Mouse (Mus musculus) spleen, adult 12 weeks (tissue): ENCODE data around the gene Il17rc.

ENCODE experiments used
- DNase-seq: peaks from one replicate; pipeline ENCODE4 v3.0.0; 2022; ENCODE audit warnings: low spot score

Il17rc gene

DNA sequence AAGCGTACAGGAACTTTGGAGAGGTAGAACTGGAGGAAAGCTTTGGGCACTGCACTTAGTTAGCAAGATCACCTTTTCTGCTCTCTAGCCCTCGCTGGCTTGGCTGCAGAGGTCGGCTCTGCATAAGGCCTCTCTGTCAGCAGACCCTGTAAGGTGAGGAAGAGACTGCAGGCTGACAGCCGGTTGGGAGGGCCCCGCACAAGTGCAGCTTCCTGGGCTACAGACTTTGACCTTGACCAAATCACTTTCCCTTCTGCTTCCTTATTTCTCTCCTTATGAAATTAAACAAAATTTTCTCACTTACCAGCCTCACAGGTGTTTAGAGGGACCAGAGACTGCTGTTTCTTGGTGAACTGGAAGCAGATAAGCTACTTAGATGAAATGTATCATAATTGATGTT, 16.2 kb upstream of the Il17rc start:
- DNase-seq, result no peak

DNA sequence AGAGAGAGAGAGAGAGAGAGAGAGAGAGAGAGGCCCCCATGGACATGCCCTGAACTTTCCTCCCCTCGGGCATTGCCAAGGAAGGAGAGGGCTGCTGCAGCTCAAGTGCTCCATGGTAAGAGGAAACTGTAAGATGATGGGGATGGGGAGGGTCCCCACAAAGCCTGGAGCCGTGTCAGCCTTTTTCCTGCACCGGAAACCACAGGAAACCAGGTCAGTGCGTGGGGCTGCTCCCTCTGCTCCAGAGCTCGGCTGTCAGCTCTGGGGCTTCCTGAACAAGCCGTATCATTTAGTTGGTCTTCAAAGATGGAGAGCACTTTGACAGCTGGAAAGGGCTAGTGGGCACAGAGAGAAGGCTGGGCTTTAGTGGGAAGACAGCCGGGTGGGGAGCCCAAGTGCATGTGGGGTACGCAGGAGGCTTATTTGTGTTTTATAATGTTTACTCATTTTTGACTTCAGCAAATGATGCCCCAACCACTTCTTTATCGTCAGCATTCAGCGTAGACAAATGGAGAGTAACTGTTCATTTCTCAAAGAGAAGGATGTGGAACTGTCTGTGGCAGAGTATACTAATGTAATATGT, 13.2 kb upstream of the Il17rc start, which contains the start of gene Il17re:
Il17re (plus strand) TSS at position 533 of the 583 bp plus-strand sequence.
- DNase-seq, result no peak

GRCm38 (mm10) chr6:113458635-113459034, 12.6 kb upstream of the Il17rc start:
- DNase-seq, result no peak

DNA sequence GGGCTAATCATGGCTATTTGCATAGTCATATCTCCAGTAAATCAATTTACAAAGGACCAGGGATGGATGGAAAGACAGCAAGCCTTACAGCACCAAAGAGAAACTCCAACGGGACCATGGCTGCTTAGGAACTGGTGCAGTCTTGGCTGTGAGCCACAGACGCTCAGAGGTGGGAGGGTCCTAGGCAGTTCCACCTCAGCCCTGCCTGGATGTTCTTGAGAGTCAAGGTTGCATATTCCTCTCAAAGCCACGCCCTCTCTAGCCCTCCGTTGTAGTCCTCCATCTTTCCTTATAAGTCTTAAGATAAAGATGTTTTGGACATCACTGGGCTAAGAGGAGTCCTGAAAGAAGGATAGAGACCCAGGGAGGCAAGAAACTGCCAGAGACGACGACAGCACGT, 7.2 kb upstream of the Il17rc start:
- no peak for DNase-seq

- no peak for DNase-seq
These were observed 5.6 kb upstream of the Il17rc start for GRCm38 (mm10) chr6:113465602-113466001.

- no peak for DNase-seq
These were observed 2.7 kb upstream of the Il17rc start for GRCm38 (mm10) chr6:113468512-113468911.

DNA sequence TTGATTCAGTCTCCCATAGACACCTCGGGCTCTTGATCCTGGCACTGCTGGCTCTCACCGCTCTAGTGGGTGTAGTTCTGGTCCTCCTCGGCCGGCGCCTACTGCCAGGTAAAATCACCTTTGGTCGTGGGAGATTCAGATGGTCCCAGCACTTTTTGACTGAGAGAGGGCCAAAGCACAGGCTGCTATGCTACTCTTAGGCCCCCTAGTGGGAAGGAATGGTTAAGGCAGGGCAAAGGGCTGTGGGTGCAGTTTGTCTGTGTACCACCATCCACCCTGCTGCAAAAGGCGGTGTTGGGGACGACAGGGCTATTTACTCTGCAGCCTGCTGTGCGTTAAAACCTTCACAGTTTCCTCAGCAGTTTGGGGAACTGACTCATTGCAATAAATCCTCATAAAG, 2.2 kb upstream of the Il17rc start:
- DNase-seq, result peak; percentile 46

DNA sequence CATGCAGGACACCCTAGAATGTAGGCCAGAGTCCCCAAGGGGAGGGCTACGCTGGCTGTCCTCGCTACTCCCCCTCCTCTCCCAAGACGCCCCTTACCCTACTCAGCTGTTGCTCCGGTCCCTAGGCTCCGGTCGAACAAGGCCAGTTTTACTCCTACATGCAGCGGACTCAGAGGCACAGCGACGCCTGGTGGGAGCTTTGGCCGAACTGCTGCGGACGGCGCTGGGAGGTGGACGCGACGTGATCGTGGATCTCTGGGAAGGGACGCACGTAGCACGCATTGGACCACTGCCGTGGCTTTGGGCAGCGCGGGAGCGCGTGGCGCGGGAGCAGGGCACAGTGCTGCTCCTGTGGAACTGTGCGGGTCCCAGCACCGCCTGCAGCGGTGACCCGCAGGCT, 1.8 kb upstream of the Il17rc start:
- DNase-seq, result peak; percentile 25

- DNase-seq, result no peak
These were observed 834 bp downstream of the Il17rc start for GRCm38 (mm10) chr6:113472061-113472460.

GRCm38 (mm10) chr6:113473246-113473645, 2.0 kb downstream of the Il17rc start:
- DNase-seq, result no peak

- DNase-seq, result no peak
These were observed 2.5 kb downstream of the Il17rc start for GRCm38 (mm10) chr6:113473715-113474114.

GRCm38 (mm10) chr6:113477353-113477752, 6.1 kb downstream of the Il17rc start:
- DNase-seq, result no peak

- DNase-seq, result no peak
These were observed 7.7 kb downstream of the Il17rc start for GRCm38 (mm10) chr6:113478906-113479305.

DNA sequence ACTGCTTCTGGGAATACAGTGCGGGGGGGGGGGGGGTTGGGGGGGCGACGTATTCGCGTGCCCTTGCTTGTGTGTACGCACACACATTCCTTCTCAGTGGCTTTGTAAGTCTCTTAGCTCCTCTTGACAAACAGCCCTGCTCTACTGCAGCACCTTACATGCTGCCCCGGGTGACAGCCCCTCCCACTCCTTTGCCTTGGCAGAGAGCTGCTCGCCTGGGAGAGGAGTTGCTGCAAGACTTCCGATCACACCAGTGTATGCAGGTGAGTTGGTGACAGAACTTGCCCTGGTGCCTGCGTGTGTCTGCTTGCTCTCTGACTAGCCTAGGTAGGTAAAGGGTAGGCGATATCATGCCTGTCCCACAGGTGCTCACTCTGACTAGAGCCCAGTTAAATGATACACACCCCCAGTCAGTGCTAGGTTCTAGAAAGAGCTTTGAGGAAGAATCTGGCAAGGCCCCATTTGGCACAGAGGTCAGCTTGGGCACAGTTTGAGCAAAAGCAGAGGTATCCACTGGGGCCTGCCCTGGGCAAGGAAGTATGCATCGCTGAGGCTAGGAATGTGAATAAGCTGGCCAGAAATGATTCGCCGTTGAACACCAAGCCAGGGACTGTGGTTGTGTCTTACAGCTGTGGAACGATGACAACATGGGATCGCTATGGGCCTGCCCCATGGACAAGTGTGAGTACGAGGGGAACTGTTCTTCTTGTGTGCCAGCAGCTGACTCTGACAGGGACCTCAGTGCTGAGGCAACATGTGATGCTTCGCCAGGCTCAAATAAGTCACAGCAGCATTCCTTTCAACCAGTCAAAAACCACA, 9.5 kb downstream of the Il17rc start:
- no peak for DNase-seq

DNA sequence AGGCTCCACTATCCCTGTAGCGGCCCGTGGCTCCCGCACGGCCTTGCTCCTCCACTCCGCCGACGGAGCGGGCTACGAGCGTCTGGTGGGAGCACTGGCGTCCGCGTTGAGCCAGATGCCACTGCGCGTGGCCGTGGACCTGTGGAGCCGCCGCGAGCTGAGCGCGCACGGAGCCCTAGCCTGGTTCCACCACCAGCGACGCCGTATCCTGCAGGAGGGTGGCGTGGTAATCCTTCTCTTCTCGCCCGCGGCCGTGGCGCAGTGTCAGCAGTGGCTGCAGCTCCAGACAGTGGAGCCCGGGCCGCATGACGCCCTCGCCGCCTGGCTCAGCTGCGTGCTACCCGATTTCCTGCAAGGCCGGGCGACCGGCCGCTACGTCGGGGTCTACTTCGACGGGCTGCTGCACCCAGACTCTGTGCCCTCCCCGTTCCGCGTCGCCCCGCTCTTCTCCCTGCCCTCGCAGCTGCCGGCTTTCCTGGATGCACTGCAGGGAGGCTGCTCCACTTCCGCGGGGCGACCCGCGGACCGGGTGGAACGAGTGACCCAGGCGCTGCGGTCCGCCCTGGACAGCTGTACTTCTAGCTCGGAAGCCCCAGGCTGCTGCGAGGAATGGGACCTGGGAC, 11.4 kb downstream of the Il17rc start:
- no peak for DNase-seq

GRCm38 (mm10) chr6:113483100-113483615, 11.9 kb downstream of the Il17rc start, which contains the start of gene Creld1:
Gene Creld1 (plus strand): TSS chr6:113483297.
- DNase-seq, result peak; percentile 81

DNA sequence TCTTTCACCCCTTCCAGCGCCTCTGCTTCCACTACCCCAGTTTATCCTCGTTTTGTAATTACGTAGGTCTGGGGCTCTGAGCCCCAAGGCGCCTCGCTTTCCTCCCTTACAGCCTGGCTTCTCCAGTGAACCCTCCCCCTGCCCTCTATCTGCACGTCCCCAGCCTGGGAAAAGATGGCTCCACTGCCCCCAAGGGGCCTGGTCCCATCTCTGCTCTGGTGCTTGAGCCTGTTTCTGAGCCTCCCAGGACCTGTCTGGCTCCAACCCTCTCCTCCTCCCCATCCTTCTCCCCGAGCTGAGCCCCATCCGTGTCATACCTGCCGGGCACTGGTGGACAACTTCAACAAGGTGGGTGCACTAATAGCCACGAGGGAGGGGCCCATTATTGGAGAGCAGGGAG, 12.5 kb downstream of the Il17rc start:
- DNase-seq, result no peak

DNA sequence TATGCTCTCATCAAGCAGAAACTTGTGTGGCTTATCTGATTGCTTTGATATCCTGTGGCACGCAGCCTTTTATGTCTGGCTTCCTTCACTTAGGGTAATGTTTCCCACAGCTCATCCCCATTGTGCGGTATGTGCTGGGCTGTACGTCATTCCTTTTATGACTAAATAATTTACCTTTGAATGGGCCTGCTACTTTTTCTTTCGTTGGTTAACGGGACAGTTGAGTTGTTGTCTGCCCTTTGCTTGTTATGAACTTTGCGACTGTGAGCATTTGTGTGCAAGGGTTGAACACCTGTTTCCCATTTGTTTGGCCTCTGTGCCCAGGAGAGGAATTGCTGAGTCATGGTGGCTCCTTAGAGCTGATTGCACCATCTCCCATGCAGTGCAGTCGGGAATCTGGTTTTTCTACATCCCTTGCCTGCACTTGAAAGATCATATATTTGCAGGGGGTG, 15.9 kb downstream of the Il17rc start:
- no peak for DNase-seq

- DNase-seq, result no peak
These were observed 18.2 kb downstream of the Il17rc start for GRCm38 (mm10) chr6:113489410-113489809.

DNA sequence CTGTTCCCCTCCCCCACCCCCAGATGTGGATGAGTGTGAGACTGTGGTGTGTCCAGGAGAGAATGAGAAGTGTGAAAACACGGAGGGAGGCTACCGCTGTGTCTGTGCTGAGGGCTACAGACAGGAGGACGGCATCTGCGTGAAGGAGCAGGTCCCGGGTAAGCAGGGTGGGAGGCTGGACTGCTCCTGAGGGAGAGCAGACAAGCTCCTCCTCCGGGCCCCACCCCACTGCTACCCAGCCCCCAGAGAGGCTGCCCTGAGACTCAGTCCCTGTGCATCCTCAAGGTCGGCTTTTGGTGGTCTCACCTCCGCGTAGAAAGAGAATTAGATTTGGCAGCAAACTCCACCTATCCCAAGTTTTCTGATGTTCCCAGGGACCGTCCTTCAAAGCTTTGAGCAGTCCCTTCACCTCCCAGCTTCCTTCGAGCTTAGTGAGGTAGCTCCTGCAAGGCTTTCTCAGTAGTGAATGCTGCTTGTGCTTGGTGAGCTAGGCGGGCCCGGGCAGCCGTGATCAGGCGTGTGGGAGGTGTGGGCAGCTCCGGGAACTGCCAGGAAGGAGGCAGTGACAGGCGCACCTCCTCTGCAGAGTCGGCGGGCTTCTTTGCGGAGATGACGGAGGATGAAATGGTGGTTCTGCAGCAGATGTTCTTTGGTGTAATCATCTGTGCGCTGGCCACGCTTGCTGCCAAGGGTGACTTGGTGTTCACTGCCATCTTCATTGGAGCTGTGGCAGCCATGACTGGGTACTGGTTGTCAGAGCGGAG, 21.1 kb downstream of the Il17rc start:
- DNase-seq, result no peak

- DNase-seq, result peak; percentile 77
These were observed 23.1 kb downstream of the Il17rc start for GRCm38 (mm10) chr6:113494258-113494788.
